Mouse (Mus musculus) lung, embryonic 14.5 days (tissue): ENCODE results near the gene Tpbgl. TPM values are rescaled to one million over a fixed set of nuclear protein-coding genes. Genes with fewer than 3 reads are reported as not detected.

ENCODE experiments used
- ATAC-seq: fragments of 200-750 bp; cut with Nextera tagmentation; 2 replicates; pipeline ENCODE4 v1.8.0; 2017; ENCODE audit warnings: mild to moderate bottlenecking, moderate TSS enrichment, moderate library complexity; ENCODE audit not compliant: insufficient read depth
- DNase-seq: peaks from one replicate; pipeline ENCODE4 v3.0.0-alpha.2; 2015
- H3K27ac ChIP-seq: fragments of 300-500 bp; sonication (generic); 2 replicates; pipeline ENCODE4 v1.5.1; 2014; ENCODE audit warnings: low read depth, mild to moderate bottlenecking, moderate library complexity
- H3K27me3 ChIP-seq: fragments of 300-500 bp; sonication (generic); 2 replicates; pipeline ENCODE4 v1.6.1; 2014; ENCODE audit warnings: low read length, control low read depth; ENCODE audit not compliant: insufficient read depth
- H3K36me3 ChIP-seq: fragments of 300-500 bp; sonication (generic); 2 replicates; pipeline ENCODE4 v1.6.1; 2014; ENCODE audit warnings: control low read depth; ENCODE audit not compliant: insufficient read depth
- H3K4me1 ChIP-seq: fragments of 300-500 bp; sonication (generic); 2 replicates; pipeline ENCODE4 v1.6.1; 2014; ENCODE audit warnings: antibody characterized with exemption, control low read depth; ENCODE audit not compliant: insufficient read depth
- H3K4me2 ChIP-seq: fragments of 300-500 bp; sonication (generic); 2 replicates; pipeline ENCODE4 v1.6.1; 2014; ENCODE audit warnings: mild to moderate bottlenecking
- H3K4me3 ChIP-seq: fragments of 300-500 bp; sonication (generic); 2 replicates; pipeline ENCODE4 v1.5.1; 2014; ENCODE audit warnings: low read depth, low read length
- H3K9ac ChIP-seq: fragments of 300-500 bp; sonication (generic); 2 replicates; pipeline ENCODE4 v1.6.1; 2014
- H3K9me3 ChIP-seq: fragments of 300-500 bp; sonication (generic); 2 replicates; pipeline ENCODE4 v1.6.1; 2016; ENCODE audit warnings: low read depth, low read length, control low read depth
- CTCF ChIP-seq: IDR thresholded peaks from 2 replicates; pipeline ENCODE4 v1.5.1; 2016; ENCODE audit warnings: antibody characterized with exemption, low read depth
- WGBS: fragments of 180-500 bp; shearing (Covaris S2); extraction: QIAGEN DNeasy Blood & Tissue Kit; methylation state at CpG from one replicate; pipeline ENCODE4 v1.1.7; 2014; 5-methylcytosine and 5-hydroxymethylcytosine counted together
- polyA plus RNA-seq: library from polyadenylated mRNA; unstranded; fragments of >200 nt; fragmentation: Nextera tagmentation; extraction: Ambion mirVana; gene quantifications from 2 replicates; pipeline ENCODE4 v1.2.1, GENCODE M21; 2014

The Tpbgl gene
- polyA plus RNA-seq, 1 experiment from 2014 or later, result 1.2 TPM

GRCm38 (mm10) chr7:99667096-99667495, 40.2 kb upstream of the Tpbgl start:
- 68% methylated on average over 16 of the region's 16 CpGs for WGBS
- no peak overlapping the region for H3K27ac ChIP-seq
- H3K4me2 ChIP-seq, result no peak overlapping the region

GRCm38 (mm10) chr7:99665731-99666452, 39.0 kb upstream of the Tpbgl start:
- Histone ChIP-seq H3K27ac (no peak overlapping the region), H3K4me1 (no peaks in the 10 kb centered on the region; the same call in 1 of the 2 replicates), H3K4me3 (no peak overlapping the region), H3K4me2 (no peak overlapping the region), H3K9ac (no peak overlapping the region), H3K36me3 (no peaks in the 10 kb centered on the region), H3K9me3 (no peaks in the 10 kb centered on the region), H3K27me3 (no peaks in the 10 kb centered on the region)
- 88% methylated on average over 10 of the region's 10 CpGs for WGBS
- ATAC-seq, result no peak
- DNase-seq, result no peak
- TF ChIP-seq CTCF, result no peak

More at GRCm38 (mm10) chr7:99667096-99667495, 40.2 kb upstream of the Tpbgl start:
- Histone ChIP-seq H3K4me3 (no peak overlapping the region), H3K4me1 (no peaks in the 10 kb centered on the region; the same call in 1 of the 2 replicates), H3K36me3 (no peaks in the 10 kb centered on the region), H3K9me3 (no peaks in the 10 kb centered on the region), H3K27me3 (no peaks in the 10 kb centered on the region), H3K9ac (no peak overlapping the region)
- no peak for ATAC-seq
- no peak for DNase-seq
- TF ChIP-seq CTCF, result no peak

DNA sequence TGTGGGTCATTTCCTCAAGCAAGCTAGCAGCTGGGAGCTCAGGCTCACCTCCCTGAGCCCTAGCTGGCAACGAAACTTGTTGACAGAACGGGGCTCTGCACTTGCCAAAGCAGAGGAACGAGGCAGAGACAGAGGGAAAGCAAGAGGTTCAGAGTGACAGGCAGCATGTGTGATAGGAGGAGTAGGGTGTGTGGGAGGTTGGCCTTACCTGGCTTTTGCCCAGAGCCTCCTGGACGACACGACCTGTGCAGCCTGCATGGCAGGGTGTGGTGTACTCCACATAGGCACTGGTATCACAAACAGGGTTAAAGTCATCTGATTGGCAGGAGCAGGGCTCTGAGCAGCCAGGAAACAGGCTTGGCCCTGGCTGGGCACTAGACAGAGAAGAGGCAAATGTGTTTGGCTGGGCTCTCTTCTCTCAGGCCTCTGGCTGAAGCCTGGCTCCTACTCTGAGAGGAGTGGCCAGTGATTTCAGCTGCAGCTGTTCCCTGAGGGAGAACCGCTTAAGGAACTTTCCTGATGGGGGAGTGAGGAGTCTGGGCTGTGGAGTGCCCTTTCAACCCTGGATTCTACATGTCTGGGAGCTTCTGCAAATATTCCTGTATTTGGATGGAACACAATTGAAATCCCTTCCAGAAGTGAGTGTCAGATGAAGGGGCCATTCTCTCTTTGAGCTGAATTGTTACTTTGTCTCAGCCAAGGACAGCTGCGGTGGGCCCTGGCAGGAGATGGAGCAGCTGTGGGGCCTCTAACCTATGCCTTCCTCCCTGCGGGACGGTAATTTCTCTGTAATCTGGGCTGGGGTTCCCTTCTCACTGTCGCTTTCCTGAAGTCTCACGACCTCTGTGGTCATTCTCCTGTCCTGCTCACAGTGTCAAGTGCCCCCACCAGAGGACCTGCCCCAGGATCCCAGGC, 37.9 kb upstream of the Tpbgl start:
- Histone ChIP-seq H3K4me2 (no peak overlapping the region), H3K9me3 (no peaks in the 10 kb centered on the region), H3K27ac (peak overlapping the region; percentile 42; the same call in 1 of the 2 replicates), H3K36me3 (no peaks in the 10 kb centered on the region), H3K4me1 (no peaks in the 10 kb centered on the region; the same call in 1 of the 2 replicates), H3K9ac (0 out of 2 replicates have a peak overlapping the region, but pooled peaks have one; percentile 20), H3K27me3 (no peaks in the 10 kb centered on the region), H3K4me3 (no peak overlapping the region)
- ATAC-seq, result peak; percentile 62; the same call in 1 of the 2 replicates
- 25% methylated on average over 11 of the region's 11 CpGs for WGBS
- peak; percentile 62 for DNase-seq
- TF ChIP-seq CTCF, result no peak

GRCm38 (mm10) chr7:99663507-99664220, 36.8 kb upstream of the Tpbgl start:
- Histone ChIP-seq H3K27ac (no peak overlapping the region), H3K9me3 (no peaks in the 10 kb centered on the region), H3K9ac (no peak overlapping the region), H3K4me2 (no peak overlapping the region), H3K4me3 (no peak overlapping the region), H3K27me3 (no peaks in the 10 kb centered on the region), H3K36me3 (no peaks in the 10 kb centered on the region), H3K4me1 (no peaks in the 10 kb centered on the region; the same call in 1 of the 2 replicates)
- TF ChIP-seq CTCF, result no peak
- ATAC-seq, result no peak
- WGBS, result 81% methylated on average over 9 of the region's 9 CpGs
- DNase-seq, result no peak

GRCm38 (mm10) chr7:99662311-99662710, 35.4 kb upstream of the Tpbgl start:
- ATAC-seq (no peak), DNase-seq (no peak)
- Histone ChIP-seq H3K27ac (no peak overlapping the region), H3K4me1 (no peaks in the 10 kb centered on the region; the same call in 1 of the 2 replicates), H3K4me2 (no peak overlapping the region), H3K27me3 (0 out of 2 replicates have a peak, but pooled peaks cover 3% of the 10 kb centered on the region), H3K9me3 (no peaks in the 10 kb centered on the region), H3K36me3 (no peaks in the 10 kb centered on the region), H3K4me3 (no peak overlapping the region), H3K9ac (no peak overlapping the region)
- WGBS, result 62% methylated on average over 2 of the region's 2 CpGs
- TF ChIP-seq CTCF, result no peak

DNA sequence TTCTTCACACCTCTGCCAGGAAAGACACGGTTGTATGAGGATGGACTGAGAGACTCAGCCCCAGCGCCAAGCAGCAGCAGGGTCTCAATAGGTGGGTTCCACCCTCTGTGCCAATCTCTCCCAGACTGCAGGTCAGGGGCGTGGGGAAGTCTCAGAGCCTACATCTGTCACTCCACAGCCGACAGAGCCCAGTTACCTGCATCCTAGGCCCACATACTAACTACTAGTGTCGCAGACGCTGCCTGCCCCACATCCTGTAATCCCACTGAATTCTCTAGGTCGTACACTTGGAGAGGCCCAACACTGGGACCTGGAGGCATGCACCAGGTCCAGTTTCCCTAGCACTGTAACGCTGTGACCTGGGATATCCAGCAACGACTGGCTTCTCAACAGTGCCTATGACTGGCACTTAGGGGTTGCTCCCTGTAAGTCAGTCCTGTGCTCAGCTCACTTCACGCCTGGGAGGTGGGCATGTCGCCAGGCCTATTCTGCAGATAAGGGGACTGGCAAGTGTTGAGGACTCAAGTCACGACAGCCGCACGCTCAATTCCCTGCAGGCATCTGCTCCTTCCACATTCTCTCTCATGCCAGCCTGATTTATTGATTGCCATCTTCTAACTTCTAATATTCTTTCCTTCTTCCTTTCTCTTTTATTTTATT, 34.8 kb upstream of the Tpbgl start:
- H3K4me1 ChIP-seq, result no peaks in the 10 kb centered on the region; the same call in 1 of the 2 replicates
- no peaks in the 10 kb centered on the region for H3K36me3 ChIP-seq
- no peak overlapping the region for H3K9ac ChIP-seq
- no peak overlapping the region for H3K4me3 ChIP-seq
- ATAC-seq (no peak), DNase-seq (no peak)
- no peak for TF ChIP-seq CTCF
- H3K9me3 ChIP-seq, result no peaks in the 10 kb centered on the region
- 62% methylated on average over 14 of the region's 14 CpGs for WGBS
- 0 out of 2 replicates have a peak, but pooled peaks cover 3% of the 10 kb centered on the region for H3K27me3 ChIP-seq
- no peak overlapping the region for H3K4me2 ChIP-seq
- H3K27ac ChIP-seq, result no peak overlapping the region
